Mouse (Mus musculus) gastrocnemius, adult 8-10 months (tissue): ENCODE results near the gene Catsperb. TPM values are rescaled to one million over a fixed set of nuclear protein-coding genes. Genes with fewer than 3 reads are reported as not detected.
"Not testable (repeated sequence)": the region's sequence is repeated elsewhere in the genome, so short reads cannot be mapped to it uniquely, and the experiment has no call there.

ENCODE experiments used
- DNase-seq, 2 experiments: peaks; one replicate each; pipeline ENCODE4 v3.0.0; 2022; ENCODE audit warnings: low spot score in 2 of 2
- microRNA-seq: library from miRNA; unstranded; fragments of <30 nt; microRNA quantifications from one replicate; pipeline ENCODE4 v1.2.0, GENCODE M21; 2022
- total RNA-seq, 4 experiments: library from RNA; stranded (reverse); gene quantifications; 2 replicates each; pipeline ENCODE4 v1.2.4; 2022

Catsperb gene
- total RNA-seq = not detected

- not testable (repeated sequence) for DNase-seq
These were observed at the start of gene Catsperb for GRCm38 (mm10) chr12:101404353-101404752. TSS of gene Catsperb (plus strand) at chr12:101404653.

- not testable (repeated sequence) for DNase-seq
These were observed 43.0 kb upstream of the Catsperb start for GRCm38 (mm10) chr12:101361468-101361867.

- not testable (repeated sequence) for DNase-seq
These were observed 23.0 kb upstream of the Catsperb start for GRCm38 (mm10) chr12:101381460-101381859.

- DNase-seq = no peak
These were observed 21.7 kb downstream of the Catsperb start for GRCm38 (mm10) chr12:101426131-101426530.

DNA sequence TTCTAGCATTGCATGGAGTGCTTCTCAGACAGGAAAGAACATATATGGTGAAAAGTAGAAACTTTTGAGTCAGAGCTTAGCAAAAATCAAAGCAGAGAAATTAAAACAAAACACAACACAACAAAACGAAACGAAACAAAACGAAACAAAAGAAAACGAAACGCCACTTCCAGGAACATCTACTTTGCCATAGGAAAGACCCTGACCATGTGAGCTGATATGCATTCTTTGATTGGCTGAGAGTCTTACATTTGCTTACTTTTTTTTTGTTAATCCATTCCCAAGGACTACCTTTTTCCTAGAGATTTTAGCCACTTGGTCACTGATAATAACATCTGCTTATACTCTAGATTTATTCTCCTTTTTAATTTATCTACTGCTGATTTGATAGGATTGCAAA, 57.6 kb downstream of the Catsperb start:
- DNase-seq = no peak

GRCm38 (mm10) chr12:101483571-101483970, 79.1 kb downstream of the Catsperb start:
- no peak for DNase-seq

DNA sequence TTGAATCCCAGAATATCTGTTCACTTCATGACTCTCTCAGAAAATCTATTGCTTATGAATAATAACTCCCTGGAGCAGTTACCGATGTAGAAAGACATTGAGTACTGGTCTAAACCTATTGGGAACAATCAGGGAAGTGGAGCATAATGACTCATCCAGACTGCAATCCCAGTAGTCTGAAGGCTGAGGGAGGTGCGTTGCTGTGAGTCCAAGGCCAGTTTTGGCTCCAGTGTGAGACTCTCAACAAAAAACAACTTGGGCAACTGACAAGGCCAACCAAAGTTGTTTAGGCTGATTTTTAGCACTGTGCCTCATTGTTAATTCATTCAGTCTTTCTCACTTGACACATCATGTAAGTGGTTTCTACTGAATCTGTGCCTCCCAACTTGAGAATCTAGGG, 106.9 kb downstream of the Catsperb start:
- peak in 1 of 2 experiments; percentile 6 for DNase-seq

GRCm38 (mm10) chr12:101606622-101607021, 202.2 kb downstream of the Catsperb start:
- DNase-seq = not testable (repeated sequence)

GRCm38 (mm10) chr12:101633137-101633536, 228.7 kb downstream of the Catsperb start:
- DNase-seq = no peak

DNA sequence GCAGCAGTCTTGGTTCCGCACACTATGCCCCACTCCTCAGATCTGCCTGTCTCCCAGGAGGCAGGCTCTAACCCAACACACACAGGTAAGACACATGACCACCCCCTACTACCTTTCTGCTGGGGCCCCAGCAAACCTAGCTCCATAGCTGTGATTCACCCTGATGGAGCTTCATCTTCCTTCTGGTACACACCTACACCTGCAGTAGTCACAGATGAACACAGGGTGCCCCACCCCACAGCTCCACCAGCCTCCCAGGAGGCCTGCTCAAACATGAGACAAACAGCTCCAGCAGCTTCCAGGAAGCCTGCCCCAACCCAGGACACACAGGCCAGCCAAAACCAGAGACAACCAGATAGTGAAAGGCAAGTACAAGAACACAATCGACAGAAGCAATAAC, 263.0 kb downstream of the Catsperb start:
- no peak for DNase-seq

Small RNA genes lying within 50 kb of the gene (microRNA-seq; reads per million reads assigned to microRNA genes)
- gene Gm24542 = not detected
